Mouse (Mus musculus) embryonic facial prominence, embryonic 15.5 days (tissue): ENCODE measurements around the gene Zfp788. TPM values are rescaled to one million over a fixed set of nuclear protein-coding genes. Genes with fewer than 3 reads are reported as not detected.
"Not testable (repeated sequence)": the region's sequence is repeated elsewhere in the genome, so short reads cannot be mapped to it uniquely, and the experiment has no call there.

Experiments used
- ATAC-seq: fragments of 200-750 bp; cut with Nextera tagmentation; 2 replicates; pipeline ENCODE4 v1.8.0; 2017; ENCODE audit warnings: low read depth, moderate TSS enrichment; ENCODE audit not compliant: insufficient number of reproducible peaks, low FRiP score, low TSS enrichment
- H3K27ac ChIP-seq: fragments of 300-500 bp; sonication (generic); replicated peaks from 2 replicates; pipeline ENCODE4 v1.5.1; 2015; ENCODE audit warnings: mild to moderate bottlenecking, inconsistent platforms
- H3K27me3 ChIP-seq: fragments of 300-500 bp; sonication (generic); 2 replicates; pipeline ENCODE4 v1.6.1; 2015; ENCODE audit warnings: inconsistent platforms
- H3K36me3 ChIP-seq: fragments of 300-500 bp; sonication (generic); 2 replicates; pipeline ENCODE4 v1.6.1; 2015; ENCODE audit warnings: mild to moderate bottlenecking, inconsistent platforms
- H3K4me1 ChIP-seq: fragments of 300-500 bp; sonication (generic); 2 replicates; pipeline ENCODE4 v1.6.1; 2015; ENCODE audit warnings: inconsistent platforms
- H3K4me2 ChIP-seq: fragments of 300-500 bp; sonication (generic); replicated peaks from 2 replicates; pipeline ENCODE4 v1.6.1; 2015; ENCODE audit warnings: mild to moderate bottlenecking, inconsistent platforms
- H3K4me3 ChIP-seq: fragments of 300-500 bp; sonication (generic); replicated peaks from 2 replicates; pipeline ENCODE4 v1.5.1; 2015; ENCODE audit warnings: mild to moderate bottlenecking, inconsistent platforms
- H3K9ac ChIP-seq: fragments of 300-500 bp; sonication (generic); 2 replicates; pipeline ENCODE4 v1.6.1; 2015; ENCODE audit warnings: inconsistent platforms
- H3K9me3 ChIP-seq: fragments of 300-500 bp; sonication (generic); replicated peaks from 2 replicates; pipeline ENCODE4 v1.6.1; 2016; ENCODE audit warnings: inconsistent platforms
- WGBS: fragments of 180-500 bp; shearing (Covaris S2); methylation state at CpG from one replicate; pipeline ENCODE4 v1.1.7; 2015; 5-methylcytosine and 5-hydroxymethylcytosine counted together
- polyA plus RNA-seq: library from polyadenylated mRNA; unstranded; fragments of >200 nt; fragmentation: Nextera tagmentation; extraction: Ambion mirVana; gene quantifications from 2 replicates; pipeline ENCODE4 v1.2.1, GENCODE M21; 2015

The Zfp788 gene
- 10.4 and 10.8 TPM in 2 replicates for polyA plus RNA-seq

DNA sequence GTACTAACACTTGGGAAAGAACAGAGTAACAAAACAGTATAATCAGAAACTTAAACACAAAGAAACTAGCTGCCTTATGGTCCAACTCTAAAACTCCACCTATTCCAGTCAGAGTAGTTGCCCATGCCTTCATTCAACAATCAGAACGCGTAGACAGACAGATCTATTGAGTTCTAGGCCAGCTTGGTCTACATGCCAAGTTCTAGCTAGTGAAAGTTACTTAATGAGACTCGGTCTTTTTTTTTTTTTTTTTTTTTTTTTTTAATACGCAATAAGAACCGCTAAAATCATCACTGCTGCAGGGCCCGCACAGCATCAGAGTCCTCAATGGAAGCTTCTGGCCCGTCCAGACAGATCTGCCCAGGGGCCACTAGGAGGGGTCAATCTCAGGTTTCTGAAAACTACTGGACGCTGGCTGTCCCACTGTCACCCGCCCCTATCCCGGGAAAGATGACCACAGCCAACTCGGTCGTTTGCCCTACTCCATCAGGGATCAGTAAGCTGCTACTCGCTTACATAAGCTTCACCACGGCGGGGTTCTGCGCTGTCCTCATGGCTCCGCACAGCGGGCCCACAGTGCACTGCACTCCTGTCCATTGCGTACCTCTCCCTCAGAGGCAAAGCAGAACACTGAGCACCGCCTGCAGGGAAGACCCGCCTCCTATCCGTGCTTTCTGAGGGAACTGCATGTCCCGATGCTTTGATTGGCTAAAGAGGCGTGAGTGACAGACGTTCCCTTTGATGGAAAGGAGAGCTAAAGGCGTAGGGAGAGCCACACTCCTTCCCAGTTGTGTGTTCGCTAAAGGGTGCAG, at the start of gene Zfp788:
Gene Zfp788, plus strand, starts transcription at position 795 of the 812 bp plus-strand sequence.
- H3K27ac ChIP-seq: peak within 1 kb of the TSS; percentile 98
- H3K4me1 ChIP-seq: 0 out of 2 replicates have a peak, but pooled peaks cover 4% of the 10 kb centered on the region
- peaks cover 6% of the 10 kb centered on the region; the same call in 1 of the 2 replicates for H3K9me3 ChIP-seq
- H3K27me3 ChIP-seq: no peaks in the 10 kb centered on the region
- peak within 1 kb of the TSS; percentile 61 for H3K4me3 ChIP-seq
- peak; percentile 97 for ATAC-seq
- H3K36me3 ChIP-seq: peaks cover 40% of the 10 kb centered on the region
- H3K9ac ChIP-seq: peak within 1 kb of the TSS; percentile 50
- peak within 1 kb of the TSS; percentile 73 for H3K4me2 ChIP-seq
- WGBS: under 1% methylated on average over 27 of the region's 27 CpGs

DNA sequence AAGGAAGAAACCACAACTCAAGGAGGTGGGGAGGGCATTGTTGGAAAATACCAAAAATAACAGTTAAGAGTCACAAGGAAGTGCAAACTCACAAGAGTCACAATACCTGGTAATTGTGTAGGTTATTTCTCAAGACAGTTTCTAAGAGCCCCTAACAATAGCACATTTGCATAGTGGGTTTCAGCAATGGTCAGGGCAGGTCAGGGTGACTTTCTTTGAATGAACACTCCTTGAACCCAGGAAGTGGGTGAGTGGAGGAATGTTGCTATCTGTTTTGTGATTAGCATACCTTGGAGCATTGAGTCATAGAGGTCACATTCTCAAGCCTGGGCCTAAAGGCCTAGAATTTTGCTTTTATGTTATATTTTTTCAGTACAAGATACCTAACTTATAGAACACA, 45.2 kb upstream of the Zfp788 start:
- not testable (repeated sequence) for H3K9ac ChIP-seq, H3K27me3 ChIP-seq, H3K9me3 ChIP-seq, H3K27ac ChIP-seq, H3K4me3 ChIP-seq, H3K36me3 ChIP-seq, ATAC-seq, H3K4me2 ChIP-seq, H3K4me1 ChIP-seq

DNA sequence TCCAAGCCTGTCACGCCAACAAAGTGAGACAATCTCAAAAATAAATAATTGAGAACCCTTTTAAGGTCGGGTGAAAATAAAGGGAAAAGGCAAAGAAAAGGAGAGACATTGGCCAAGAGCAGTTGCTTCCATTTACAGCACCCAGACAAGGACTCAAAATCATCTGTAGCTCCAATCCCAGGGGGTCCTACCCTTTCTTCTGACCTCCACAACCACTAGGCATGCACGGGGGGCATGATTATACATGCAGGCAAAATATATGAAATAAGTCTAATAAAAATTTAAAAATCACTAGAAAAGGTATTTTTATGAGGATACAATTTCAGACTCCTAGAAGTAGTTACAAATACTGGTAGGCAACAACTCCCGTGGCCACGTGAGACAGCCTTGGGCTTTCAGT, 34.4 kb upstream of the Zfp788 start:
- H3K36me3 ChIP-seq: no peaks in the 10 kb centered on the region
- WGBS: 52% methylated on average over 5 of the region's 5 CpGs
- H3K9me3 ChIP-seq: no peaks in the 10 kb centered on the region
- H3K4me2 ChIP-seq: peak overlapping the region; percentile 67
- peak overlapping the region; percentile 66 for H3K4me3 ChIP-seq
- peaks cover 5% of the 10 kb centered on the region; the same call in 1 of the 2 replicates for H3K4me1 ChIP-seq
- peak overlapping the region; percentile 33; the same call in 1 of the 2 replicates for H3K9ac ChIP-seq
- peak; percentile 21; the same call in 1 of the 2 replicates for ATAC-seq
- H3K27me3 ChIP-seq: no peaks in the 10 kb centered on the region
- H3K27ac ChIP-seq: 0 out of 2 replicates have a peak overlapping the region, but pooled peaks have one; percentile 22

DNA sequence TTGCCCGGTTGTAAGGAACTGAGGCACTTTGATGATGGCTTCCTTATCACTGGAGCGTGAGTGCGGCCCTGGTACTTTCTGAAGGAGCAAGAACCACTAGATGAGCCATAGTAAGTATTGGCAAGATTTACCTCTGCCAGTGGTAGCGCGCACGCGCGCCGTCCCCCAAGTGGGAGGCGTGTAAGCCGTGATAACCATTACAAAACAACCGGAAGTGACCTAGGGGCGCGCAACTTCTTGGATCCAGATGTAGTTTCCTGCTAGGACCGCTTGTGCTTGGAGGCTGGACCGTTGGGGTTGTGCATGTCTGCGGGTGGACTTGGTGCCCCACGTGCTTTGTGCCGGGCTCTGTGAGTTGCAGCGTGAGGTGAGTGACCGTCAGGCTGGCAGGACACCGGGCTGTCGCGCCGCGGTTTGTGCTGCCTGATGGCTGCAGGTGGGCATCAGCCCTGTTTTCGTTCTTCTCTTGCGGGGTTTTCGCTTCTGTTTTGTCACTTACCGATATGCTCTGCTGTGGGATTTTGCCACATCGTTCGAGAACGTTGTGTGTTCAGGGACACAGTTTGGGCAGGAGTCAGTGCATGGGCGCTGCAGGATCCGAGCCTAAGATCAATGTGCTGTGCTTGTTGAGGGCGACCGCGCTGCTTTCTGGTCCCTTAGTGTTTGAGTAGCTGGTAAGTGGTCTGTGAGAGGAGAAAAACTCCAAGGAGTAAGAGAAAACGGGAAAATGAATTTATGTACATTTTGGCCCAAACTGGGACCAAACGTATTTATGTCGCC, 33.8 kb upstream of the Zfp788 start, which contains the start of gene 2610021A01Rik:
Gene 2610021A01Rik, plus strand, starts transcription at position 197 of the 780 bp plus-strand sequence.
- under 1% methylated on average over 41 of the region's 41 CpGs for WGBS
- Histone ChIP-seq H3K4me3 (peak within 1 kb of the TSS; percentile 66), H3K4me1 (peaks cover 5% of the 10 kb centered on the region; the same call in 1 of the 2 replicates), H3K9me3 (no peaks in the 10 kb centered on the region), H3K9ac (peak within 1 kb of the TSS; percentile 50), H3K27ac (peak within 1 kb of the TSS; percentile 58; the same call in 1 of the 2 replicates), H3K4me2 (peak within 1 kb of the TSS; percentile 67), H3K36me3 (no peaks in the 10 kb centered on the region), H3K27me3 (no peaks in the 10 kb centered on the region)
- peak; percentile 94 for ATAC-seq

DNA sequence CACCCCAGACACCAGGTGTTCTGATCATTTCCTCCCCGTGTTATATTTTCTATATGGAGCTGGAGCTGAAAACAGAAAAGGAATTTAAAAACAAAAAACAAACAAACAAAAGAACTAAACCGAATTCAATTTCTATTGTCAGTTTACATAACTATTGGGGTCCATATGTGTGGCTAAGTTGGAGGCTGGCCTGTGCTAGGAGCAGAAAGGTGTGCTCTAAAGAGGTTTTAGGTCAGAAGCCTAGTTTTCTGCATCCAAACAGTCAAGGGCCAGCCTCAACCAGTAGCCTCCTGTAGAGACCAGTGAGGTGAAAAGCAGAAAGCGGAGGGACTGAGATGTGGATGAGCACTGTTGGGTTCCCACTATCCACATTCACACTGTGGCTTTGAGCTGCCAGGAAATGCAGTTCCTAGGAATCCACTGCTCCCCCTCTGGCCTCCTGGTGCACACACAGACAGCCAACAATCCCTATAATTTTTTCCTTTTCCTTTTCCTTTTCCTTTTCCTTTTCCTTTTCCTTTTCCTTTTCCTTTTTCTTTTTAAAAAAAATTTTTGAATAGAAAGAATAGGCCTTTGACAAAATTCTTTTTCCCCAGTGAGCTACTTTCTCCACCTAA, 33.0 kb upstream of the Zfp788 start:
- Histone ChIP-seq H3K9ac (peak overlapping the region; percentile 50; the same call in 1 of the 2 replicates), H3K4me2 (peak overlapping the region; percentile 67), H3K27ac (0 out of 2 replicates have a peak overlapping the region, but pooled peaks have one; percentile 58), H3K4me3 (peak overlapping the region; percentile 66), H3K9me3 (no peaks in the 10 kb centered on the region), H3K4me1 (peaks cover 5% of the 10 kb centered on the region; the same call in 1 of the 2 replicates), H3K27me3 (no peaks in the 10 kb centered on the region), H3K36me3 (no peaks in the 10 kb centered on the region)
- WGBS: 22% methylated on average over 3 of the region's 3 CpGs
- no peak for ATAC-seq

- Histone ChIP-seq H3K27ac (no peak overlapping the region), H3K9me3 (no peaks in the 10 kb centered on the region), H3K9ac (no peak overlapping the region), H3K36me3 (peaks cover 37% of the 10 kb centered on the region), H3K27me3 (no peaks in the 10 kb centered on the region), H3K4me1 (no peaks in the 10 kb centered on the region), H3K4me3 (no peak overlapping the region), H3K4me2 (no peak overlapping the region)
- WGBS: 85% methylated on average over 3 of the region's 3 CpGs
- no peak for ATAC-seq
Observed at GRCm38 (mm10) chr7:41611654-41612053, 21.3 kb upstream of the Zfp788 start.

DNA sequence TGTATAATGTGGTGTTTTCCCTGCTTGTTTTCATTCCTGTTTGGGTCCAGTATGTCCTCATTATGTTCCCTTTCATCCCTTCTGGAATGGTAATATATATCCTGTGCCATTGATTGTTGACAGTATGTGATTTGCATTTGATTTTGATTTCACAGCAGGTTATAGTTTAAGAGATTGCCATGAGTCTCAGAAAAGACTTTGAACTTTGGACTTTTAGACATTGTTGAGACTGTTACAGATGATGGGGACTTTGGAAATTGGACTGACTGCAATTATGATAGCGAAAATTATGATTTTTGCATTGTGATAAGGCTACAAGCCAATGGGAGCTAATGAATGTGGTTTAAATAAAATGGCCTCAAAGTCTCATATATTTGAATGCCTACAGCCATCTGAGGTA, 16.8 kb upstream of the Zfp788 start:
- H3K4me1 ChIP-seq, H3K4me3 ChIP-seq, ATAC-seq, H3K27me3 ChIP-seq, H3K27ac ChIP-seq, H3K4me2 ChIP-seq, H3K9me3 ChIP-seq, H3K9ac ChIP-seq: not testable (repeated sequence)
- peaks cover 46% of the 10 kb centered on the region for H3K36me3 ChIP-seq
- WGBS: 96% methylated on average over 1 of the region's 1 CpGs

- 0 out of 2 replicates have a peak, but pooled peaks cover 4% of the 10 kb centered on the region for H3K4me1 ChIP-seq
- H3K36me3 ChIP-seq: peaks cover 42% of the 10 kb centered on the region
- ATAC-seq: peak; percentile 96
- no peaks in the 10 kb centered on the region for H3K27me3 ChIP-seq
- H3K27ac ChIP-seq: peak overlapping the region; percentile 98
- under 1% methylated on average over 25 of the region's 26 CpGs for WGBS
- H3K4me2 ChIP-seq: peak overlapping the region; percentile 73
- peak overlapping the region; percentile 50 for H3K9ac ChIP-seq
- peak overlapping the region; percentile 61 for H3K4me3 ChIP-seq
- H3K9me3 ChIP-seq: peaks cover 7% of the 10 kb centered on the region; the same call in 1 of the 2 replicates
Observed at GRCm38 (mm10) chr7:41633221-41633984, 400 bp downstream of the Zfp788 start.

- H3K27ac ChIP-seq, H3K27me3 ChIP-seq, H3K36me3 ChIP-seq, H3K4me3 ChIP-seq, H3K9ac ChIP-seq, H3K9me3 ChIP-seq, ATAC-seq, H3K4me1 ChIP-seq, H3K4me2 ChIP-seq: not testable (repeated sequence)
- WGBS: 59% methylated on average over 1 of the region's 1 CpGs
Observed at GRCm38 (mm10) chr7:41674326-41674725, 41.3 kb downstream of the Zfp788 start.
